Mouse (Mus musculus): ENCODE data around the gene Bicra. TPM values are rescaled to one million over a fixed set of nuclear protein-coding genes. Genes with fewer than 3 reads are reported as not detected.

The Bicra gene
- total and polyA plus RNA-seq, 3 experiments, result 5.8 to 8.4 (median 7.5) TPM

DNA sequence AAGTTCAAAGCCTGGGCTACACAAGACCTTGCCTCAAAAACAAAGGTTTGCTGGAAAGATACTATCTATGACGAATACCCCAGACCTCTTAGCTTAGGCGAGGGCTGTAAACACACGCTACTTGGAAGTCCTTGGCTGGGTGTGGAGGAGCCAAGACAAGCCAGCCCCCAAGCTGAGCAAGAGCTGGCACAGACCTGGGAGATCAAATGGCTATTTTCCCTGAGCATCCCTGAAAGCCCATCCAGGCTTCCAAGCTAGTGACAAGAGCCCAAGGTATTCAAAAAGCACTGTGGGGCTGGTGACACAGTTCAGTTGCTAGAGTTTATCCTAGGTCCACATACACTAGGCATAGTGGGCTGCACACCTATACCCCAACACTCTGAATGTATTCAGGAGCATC, 2.9 kb upstream of the Bicra start:
- DNase-seq, result no peak
- intact Hi-C loops (cut with DNase I), result no loop called here

DNA sequence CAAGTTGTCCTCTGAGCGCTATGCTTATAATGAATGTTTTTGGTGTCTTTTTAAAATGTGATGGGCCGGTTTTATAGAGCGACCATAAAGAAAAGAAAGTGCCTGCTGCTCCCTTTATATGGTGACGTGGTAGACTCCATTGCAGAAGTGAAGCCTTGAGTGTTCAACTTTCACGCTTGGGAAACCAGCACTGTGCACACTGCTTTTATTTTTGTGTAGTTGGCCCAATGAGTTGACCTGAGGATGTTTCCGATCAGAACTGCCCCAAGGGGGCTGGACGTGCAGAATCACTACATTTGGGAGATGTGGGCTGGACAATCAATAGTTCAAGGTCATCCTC, 1.8 kb upstream of the Bicra start:
- no peak for DNase-seq
- TF ChIP-seq POLR2A (IDR thresholded peaks at IDR 0.05; ENCODE audit: insufficient read depth, low read depth, low read length) (no peak), CTCF (IDR thresholded peaks at IDR 0.05) (no peak), EP300 (IDR thresholded peaks at IDR 0.05; ENCODE audit: insufficient read depth, low read depth, low read length) (no peak)
- Histone ChIP-seq H3K27me3 (ENCODE audit: control insufficient read depth, insufficient read depth, low read length) (no peaks in the 10 kb centered on the region), H3K9ac (ENCODE audit: low read depth, low read length) (no peak overlapping the region), H3K79me2 (replicated peaks; ENCODE audit: control insufficient read depth, insufficient read depth, low read length) (0 out of 2 replicates have a peak, but pooled peaks cover 1% of the 10 kb centered on the region), H3K4me1 (ENCODE audit: control insufficient read depth, insufficient read depth, low read length) (peaks cover 20% of the 10 kb centered on the region), H3K4me3 (no peak overlapping the region), H3K36me3 (ENCODE audit: control insufficient read depth, insufficient read depth, low read length) (no peaks in the 10 kb centered on the region), H3K27ac (peak overlapping the region; percentile 72; the same call in 1 of the 2 replicates)
- intact Hi-C loops (cut with DNase I), result loop anchor here (5.0 kb wide), 1 partner anchor 127 kb away; the partner anchor contains the start of gene Selenow
- WGBS, result 76% methylated on average over 7 of the region's 7 CpGs

More for the DNA sequence above, 2.9 kb upstream of the Bicra start:
- Histone ChIP-seq H3K9ac (ENCODE audit: low read depth, low read length) (no peak overlapping the region), H3K27me3 (ENCODE audit: control insufficient read depth, insufficient read depth, low read length) (no peaks in the 10 kb centered on the region), H3K4me3 (no peak overlapping the region), H3K4me1 (ENCODE audit: control insufficient read depth, insufficient read depth, low read length) (peaks cover 11% of the 10 kb centered on the region), H3K27ac (no peak overlapping the region), H3K79me2 (replicated peaks; ENCODE audit: control insufficient read depth, insufficient read depth, low read length) (no peaks in the 10 kb centered on the region), H3K36me3 (ENCODE audit: control insufficient read depth, insufficient read depth, low read length) (no peaks in the 10 kb centered on the region)
- 83% methylated on average over 3 of the region's 3 CpGs for WGBS
- TF ChIP-seq POLR2A (IDR thresholded peaks at IDR 0.05; ENCODE audit: insufficient read depth, low read depth, low read length) (no peak), CTCF (IDR thresholded peaks at IDR 0.05) (no peak), EP300 (IDR thresholded peaks at IDR 0.05; ENCODE audit: insufficient read depth, low read depth, low read length) (no peak)

DNA sequence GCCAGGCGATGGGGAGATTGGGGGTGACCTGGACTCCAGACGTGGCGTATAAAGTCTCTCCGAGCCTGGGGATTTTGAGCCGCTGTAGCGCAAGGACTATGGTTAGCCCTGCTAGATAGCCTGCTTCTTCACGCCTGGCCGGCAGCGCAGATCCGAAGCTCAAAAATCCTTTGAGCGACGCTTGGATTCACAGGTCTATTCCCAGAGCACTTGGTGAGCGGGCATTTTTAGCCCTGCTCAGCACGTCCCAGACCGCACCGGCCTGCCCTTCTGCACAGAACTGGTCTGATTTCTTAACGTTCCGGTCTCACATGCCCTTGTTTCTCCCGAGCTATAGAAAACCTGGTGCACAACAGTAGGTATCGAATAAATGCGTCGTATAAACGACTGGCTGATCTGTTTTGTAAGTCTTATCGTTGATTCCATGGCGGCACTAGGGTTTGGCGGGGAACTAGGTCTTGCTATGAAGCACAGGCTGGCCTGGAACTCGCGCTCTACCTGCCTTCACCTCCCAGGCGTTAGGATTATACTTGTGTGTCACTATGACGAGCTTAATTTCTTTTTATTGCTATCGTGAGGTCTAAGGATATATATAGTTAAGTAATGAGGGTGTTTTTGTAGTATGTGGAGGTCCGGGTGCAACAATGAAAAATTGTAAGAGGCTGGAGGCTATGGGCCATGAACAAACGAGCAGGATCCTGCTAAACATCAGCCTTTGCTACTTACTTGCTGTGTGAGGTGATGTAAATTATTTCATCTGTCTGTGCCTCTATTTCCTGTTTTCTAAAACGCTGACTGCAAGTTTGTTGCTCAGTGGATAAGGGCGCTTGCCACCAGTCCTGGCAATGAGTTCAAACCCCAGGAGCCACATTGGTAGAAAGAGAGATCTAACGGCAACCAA, 1.2 kb upstream of the Bicra start:
- intact Hi-C loops (cut with DNase I), result loop anchor here (5.0 kb wide), 1 partner anchor 127 kb away; the partner anchor contains the start of gene Selenow
- peak overlapping the region; percentile 90 for H3K4me3 ChIP-seq
- no peak for DNase-seq
- 6% methylated on average over 36 of the region's 36 CpGs for WGBS
- H3K4me1 ChIP-seq (ENCODE audit: control insufficient read depth, insufficient read depth, low read length), result peaks cover 25% of the 10 kb centered on the region
- peak overlapping the region; percentile 84 for H3K9ac ChIP-seq (ENCODE audit: low read depth, low read length)
- H3K79me2 ChIP-seq (replicated peaks; ENCODE audit: control insufficient read depth, insufficient read depth, low read length), result 0 out of 2 replicates have a peak, but pooled peaks cover 3% of the 10 kb centered on the region
- H3K27me3 ChIP-seq (ENCODE audit: control insufficient read depth, insufficient read depth, low read length), result no peaks in the 10 kb centered on the region
- H3K36me3 ChIP-seq (ENCODE audit: control insufficient read depth, insufficient read depth, low read length), result no peaks in the 10 kb centered on the region
- no peak for TF ChIP-seq EP300 (IDR thresholded peaks at IDR 0.05; ENCODE audit: insufficient read depth, low read depth, low read length)
- TF ChIP-seq CTCF (IDR thresholded peaks at IDR 0.05), result no peak
- TF ChIP-seq POLR2A (IDR thresholded peaks at IDR 0.05; ENCODE audit: insufficient read depth, low read depth, low read length), result no peak
- peak overlapping the region; percentile 72 for H3K27ac ChIP-seq

DNA sequence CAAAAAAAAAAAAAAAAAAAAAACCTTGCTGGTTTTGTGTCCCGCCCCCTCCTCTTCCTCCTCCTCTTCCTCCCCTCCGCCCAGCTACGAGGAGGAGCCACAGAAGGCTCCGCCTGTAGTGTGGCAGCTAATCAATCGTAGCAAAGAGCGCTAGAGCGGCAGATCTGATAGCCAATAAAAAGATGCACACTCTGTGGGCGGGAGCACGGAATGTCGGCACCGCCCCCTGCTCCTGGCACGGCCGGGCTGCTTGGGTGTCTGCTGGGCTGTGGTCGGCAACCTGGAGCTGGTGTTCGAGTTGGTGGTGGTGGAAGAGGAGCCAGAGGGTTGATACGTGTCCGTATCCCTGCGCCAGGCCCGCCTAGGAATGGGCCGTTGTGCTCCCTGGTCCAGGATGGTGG, 443 bp upstream of the Bicra start:
- Histone ChIP-seq H3K9ac (ENCODE audit: low read depth, low read length) (peak overlapping the region; percentile 84), H3K36me3 (ENCODE audit: control insufficient read depth, insufficient read depth, low read length) (no peaks in the 10 kb centered on the region), H3K79me2 (replicated peaks; ENCODE audit: control insufficient read depth, insufficient read depth, low read length) (0 out of 2 replicates have a peak, but pooled peaks cover 3% of the 10 kb centered on the region), H3K27me3 (ENCODE audit: control insufficient read depth, insufficient read depth, low read length) (no peaks in the 10 kb centered on the region), H3K4me1 (ENCODE audit: control insufficient read depth, insufficient read depth, low read length) (peaks cover 29% of the 10 kb centered on the region), H3K27ac (peak overlapping the region; percentile 96), H3K4me3 (peak overlapping the region; percentile 90)
- under 1% methylated on average over 20 of the region's 20 CpGs for WGBS
- DNase-seq, result peak; percentile 98 to 99
- TF ChIP-seq CTCF (IDR thresholded peaks at IDR 0.05) (no peak), POLR2A (IDR thresholded peaks at IDR 0.05; ENCODE audit: insufficient read depth, low read depth, low read length) (peak; percentile 89), EP300 (IDR thresholded peaks at IDR 0.05; ENCODE audit: insufficient read depth, low read depth, low read length) (0 out of 2 replicates have a peak, but pooled peaks have one; percentile 20)
- intact Hi-C loops (cut with DNase I), result loop anchor here (5.0 kb wide), 1 partner anchor 126 kb away; the partner anchor contains the start of gene Selenow

DNA sequence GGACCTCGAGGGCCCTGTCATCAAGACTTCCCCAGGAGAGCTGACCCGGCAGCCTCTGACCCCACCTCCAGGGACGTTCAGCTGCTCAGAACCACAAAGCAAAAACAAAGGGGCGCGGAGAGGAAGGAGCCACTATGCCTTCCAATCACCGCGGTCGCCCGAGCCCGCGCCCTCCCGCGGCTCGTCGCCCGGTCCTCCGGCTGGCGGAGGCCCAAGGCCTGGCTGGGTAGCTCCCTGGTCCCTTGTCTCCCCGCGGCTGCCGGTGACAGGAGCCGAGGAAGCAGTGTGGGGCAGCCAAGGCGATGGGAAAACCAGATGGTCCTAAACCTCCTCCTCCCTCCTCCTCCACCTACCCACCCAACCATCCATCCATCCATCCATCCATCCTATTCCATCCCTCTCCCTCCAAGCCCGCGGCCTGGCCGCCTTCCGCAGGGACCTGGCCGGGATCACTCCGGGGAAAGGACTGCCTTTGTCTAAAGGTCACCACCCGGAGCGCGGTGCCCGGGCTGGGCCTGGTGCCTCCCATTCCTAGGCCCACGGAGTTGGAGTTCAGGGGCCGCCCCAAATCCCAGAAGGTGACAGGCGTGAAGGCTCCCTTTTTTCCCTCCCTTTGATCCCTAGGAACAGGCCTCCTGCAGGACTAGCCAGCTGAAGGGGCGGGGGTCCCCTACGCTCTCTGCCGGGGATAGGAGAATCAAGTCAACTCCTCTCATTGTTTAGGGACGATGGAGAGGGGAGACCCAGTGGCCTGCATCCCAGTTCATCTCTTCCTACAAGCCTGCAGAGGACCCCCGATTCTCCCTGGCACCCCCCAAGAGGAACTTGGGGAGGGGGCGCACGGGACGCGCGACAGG, 1.0 kb downstream of the Bicra start:
- DNase-seq, result peak; percentile 88 to 92
- H3K9ac ChIP-seq (ENCODE audit: low read depth, low read length), result peak overlapping the region; percentile 72
- peak overlapping the region; percentile 90 for H3K4me3 ChIP-seq
- peak overlapping the region; percentile 96 for H3K27ac ChIP-seq
- intact Hi-C loops (cut with DNase I), result loop anchor here (5.0 kb wide), 1 partner anchor 124 kb away; the partner anchor contains the start of gene Selenow
- H3K4me1 ChIP-seq (ENCODE audit: control insufficient read depth, insufficient read depth, low read length), result peaks cover 37% of the 10 kb centered on the region
- H3K27me3 ChIP-seq (ENCODE audit: control insufficient read depth, insufficient read depth, low read length), result no peaks in the 10 kb centered on the region
- TF ChIP-seq EP300 (IDR thresholded peaks at IDR 0.05; ENCODE audit: insufficient read depth, low read depth, low read length) (no peak), CTCF (IDR thresholded peaks at IDR 0.05) (0 out of 2 replicates have a peak, but pooled peaks have one; percentile 13)
- H3K79me2 ChIP-seq (replicated peaks; ENCODE audit: control insufficient read depth, insufficient read depth, low read length), result 0 out of 2 replicates have a peak, but pooled peaks cover 3% of the 10 kb centered on the region
- under 1% methylated on average over 46 of the region's 46 CpGs for WGBS
- no peaks in the 10 kb centered on the region; the same call in 1 of the 2 replicates for H3K36me3 ChIP-seq (ENCODE audit: control insufficient read depth, insufficient read depth, low read length)
